Mouse (Mus musculus) liver (tissue): ENCODE measurements around the gene Btbd35f18.
"Not testable (repeated sequence)": the region's sequence is repeated elsewhere in the genome, so short reads cannot be mapped to it uniquely, and the experiment has no call there.

Experiments
- DNase-seq: peaks from one replicate; pipeline ENCODE4 v3.0.0-alpha.2; 2020; ENCODE audit warnings: mixed read lengths

Gene Btbd35f18

DNA sequence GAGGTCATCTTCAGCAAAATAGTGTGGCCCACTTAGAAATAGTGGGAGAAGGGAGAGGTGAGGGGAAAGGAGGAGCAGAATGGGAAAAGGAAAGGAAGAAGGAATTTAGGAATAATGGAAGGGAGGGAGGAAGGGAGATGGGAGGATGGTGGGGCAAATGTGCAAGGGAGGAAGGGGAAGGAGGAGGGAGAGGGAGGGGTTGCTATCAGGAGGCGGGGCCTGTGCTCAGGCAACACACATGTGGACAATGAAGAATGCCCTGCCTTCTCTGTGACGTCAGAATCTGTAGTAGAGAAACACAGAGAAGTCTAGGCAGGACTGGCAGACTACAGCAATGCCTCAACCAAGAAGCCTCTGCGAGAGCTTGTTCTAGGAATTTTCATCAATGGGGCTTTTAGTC is at the start of gene Btbd35f18:
Gene Btbd35f18, plus strand, starts transcription at position 301 of the 400 bp plus-strand sequence.
- DNase-seq, result not testable (repeated sequence)
